Mouse (Mus musculus): Measurements from ENCODE around the gene Palm2.

DNA sequence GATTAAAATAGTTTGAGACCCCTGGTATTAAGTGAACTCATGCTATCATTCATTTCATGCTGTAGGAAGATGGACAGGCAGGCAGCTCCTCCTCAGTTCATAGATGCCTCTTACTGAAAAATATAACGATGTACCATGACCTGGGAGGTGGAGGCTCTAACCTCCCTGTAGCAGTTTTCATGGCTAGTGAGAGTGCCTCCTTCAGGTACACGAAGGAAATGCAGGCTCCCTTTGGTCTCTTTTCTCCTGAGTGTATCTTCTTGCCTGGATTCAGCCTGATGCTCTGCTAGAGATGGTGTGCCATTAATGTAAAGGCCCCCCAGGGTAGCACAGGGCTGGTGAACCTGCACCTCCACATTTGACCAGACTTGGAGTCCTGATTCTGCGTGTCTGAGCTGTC is 222.8 kb downstream of the Palm2 start:
- TF ChIP-seq CTCF (IDR thresholded peaks at IDR 0.05; ENCODE audit: extremely low read depth, insufficient read depth, low read length) (no peak), POLR2A (IDR thresholded peaks at IDR 0.05; ENCODE audit: extremely low read depth, insufficient read depth, low read length) (no peak)
